Mouse (Mus musculus): ENCODE data around the gene Rbms3.

Gene Rbms3

DNA sequence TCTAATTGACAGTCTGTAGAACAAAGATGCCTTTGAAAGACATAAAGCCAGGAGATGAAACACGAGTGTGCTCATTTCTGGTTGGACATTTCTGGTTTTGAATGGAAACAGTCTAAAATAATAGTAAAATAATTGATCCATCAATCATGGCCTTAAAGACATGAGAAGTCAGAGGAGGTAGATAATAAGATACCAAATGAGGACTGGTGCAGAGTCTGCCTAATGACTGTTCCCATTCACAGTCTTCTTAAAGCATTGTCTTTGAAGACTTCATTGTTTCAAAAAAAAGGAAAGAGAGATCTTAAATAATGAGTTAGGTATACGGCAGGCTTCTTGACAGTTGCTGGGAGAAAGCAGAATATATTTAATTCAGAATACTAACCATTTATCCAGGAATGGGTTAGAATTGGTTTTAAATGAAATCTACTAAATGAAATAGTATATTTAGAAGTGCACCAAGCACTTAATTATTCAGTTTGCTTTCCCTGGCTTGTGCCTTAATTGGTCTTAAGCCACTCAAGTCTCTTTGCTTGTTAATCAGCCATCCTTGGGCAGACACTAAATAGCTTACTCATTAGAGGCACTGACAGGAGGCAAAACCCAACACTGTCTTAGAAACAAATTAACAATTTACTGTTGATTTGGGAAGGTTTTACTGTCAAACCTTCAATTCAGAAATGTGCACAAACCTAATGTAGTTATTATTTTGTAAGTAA lies 834.3 kb downstream of the Rbms3 start:
- no peak for DNase-seq (ENCODE audit: extremely low spot score, low read depth, low spot score)

DNA sequence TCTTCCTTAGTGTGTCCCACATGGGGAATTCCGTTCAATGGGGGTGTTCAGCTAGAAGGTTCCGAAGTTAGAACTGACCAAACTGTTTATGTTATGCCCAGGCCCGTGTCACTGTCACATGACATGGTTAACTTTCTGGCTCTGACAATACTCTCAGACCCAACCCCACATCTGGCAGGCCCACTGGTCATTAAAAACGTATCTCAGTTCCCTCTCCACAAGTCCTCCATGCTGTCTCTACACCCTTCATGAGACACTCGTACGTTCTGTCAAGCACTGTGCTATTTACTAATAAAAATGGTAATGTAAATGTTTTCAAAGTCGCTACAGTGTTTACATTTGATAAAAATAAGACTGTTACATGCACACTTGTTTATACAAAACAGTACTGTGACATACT lies 837.9 kb downstream of the Rbms3 start:
- no peak for DNase-seq (ENCODE audit: extremely low spot score, low read depth, low spot score)

DNA sequence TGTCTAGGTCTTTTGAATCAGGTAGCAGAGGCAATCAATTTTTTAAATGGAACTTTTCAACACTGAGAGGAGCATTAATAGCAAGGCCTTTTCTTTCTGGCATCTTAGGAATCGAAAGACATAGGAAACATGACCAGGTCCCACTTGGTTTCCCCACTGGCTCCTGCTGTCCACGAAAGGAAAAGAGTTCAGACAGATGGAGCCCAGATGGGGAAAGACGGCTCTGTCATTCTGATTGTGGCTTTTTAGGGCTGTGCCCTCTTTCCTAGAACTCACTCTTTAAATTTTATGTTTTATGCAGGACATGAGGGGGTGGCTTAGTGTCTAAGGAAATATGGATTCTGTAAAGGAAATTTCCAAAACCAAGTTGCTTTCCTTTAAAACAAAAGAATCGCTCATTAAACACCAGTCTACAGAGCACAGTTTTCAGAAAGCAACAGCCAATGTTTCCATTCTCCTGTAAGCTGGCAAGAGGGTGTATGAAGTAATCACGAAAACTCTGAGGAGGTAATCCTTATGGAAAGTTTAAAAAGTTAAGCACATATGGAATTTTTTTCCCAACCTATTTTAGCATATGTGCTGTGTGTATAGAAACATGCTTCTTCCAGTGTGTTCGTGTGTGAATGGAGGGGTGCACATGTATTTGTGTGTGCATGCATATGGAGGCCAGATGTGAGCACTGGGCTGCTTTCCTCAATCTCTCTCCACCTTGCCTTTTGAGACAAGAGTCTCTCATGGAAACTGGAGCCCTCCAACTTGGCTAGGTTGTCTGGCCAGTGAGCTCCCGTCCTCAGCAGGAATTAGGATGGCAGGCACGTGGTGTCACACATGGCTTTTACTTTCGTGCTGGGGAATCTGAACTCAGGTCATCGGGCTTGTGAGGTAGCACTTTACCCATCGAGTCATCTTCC lies 843.3 kb downstream of the Rbms3 start:
- DNase-seq (ENCODE audit: extremely low spot score, low read depth, low spot score), result no peak

DNA sequence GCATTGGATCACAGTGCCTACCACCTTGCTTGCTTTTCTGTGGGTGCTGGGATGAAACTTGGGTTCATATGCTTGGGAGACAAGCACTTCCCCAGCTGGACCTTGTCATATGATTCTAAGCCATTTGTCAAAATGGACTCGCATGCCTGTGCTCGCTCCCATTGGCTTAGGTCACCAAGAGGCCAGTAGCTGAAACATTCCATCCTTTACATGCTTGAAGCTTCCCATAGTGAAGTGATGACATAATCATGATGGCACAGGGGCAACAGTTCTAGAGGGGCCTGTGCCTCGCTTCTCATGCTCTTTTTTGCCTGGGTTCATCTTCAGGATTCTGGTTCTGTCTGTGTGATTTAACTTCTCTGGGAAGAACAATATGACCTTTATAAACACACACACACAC lies 857.9 kb downstream of the Rbms3 start:
- DNase-seq (ENCODE audit: extremely low spot score, low read depth, low spot score), result no peak

DNA sequence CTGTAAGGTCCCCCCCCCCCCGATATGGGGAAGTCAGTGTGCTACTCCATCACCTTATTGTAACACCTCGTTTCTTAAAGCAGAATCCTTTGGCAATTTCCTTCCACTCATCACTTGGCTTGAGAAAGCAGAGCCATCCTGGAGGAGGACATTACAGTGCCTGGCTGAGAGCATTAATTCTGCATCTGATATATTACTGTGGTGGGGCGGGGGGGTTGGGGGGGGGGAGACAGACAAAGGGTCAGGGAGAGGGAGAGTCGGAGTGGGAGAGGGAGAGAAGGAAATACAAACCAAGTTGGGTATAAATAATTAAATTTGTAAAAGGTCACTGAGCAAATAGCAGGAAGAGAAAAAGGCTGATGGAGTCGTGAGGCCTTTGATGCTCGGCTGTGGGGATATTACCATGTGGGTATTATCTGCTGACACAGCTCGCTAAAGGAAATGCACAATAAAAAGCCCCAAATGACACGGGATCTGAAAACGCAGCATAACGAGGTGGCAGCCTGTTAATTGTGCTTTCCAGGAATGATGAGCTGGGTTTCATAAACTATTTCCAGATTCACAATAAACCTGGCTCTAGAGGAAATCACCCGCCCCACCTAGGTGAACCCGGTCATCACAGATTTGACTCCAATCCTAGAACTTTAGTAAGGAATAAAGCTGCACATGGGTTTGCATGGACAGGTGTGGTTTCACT lies 860.2 kb downstream of the Rbms3 start:
- no peak for DNase-seq (ENCODE audit: extremely low spot score, low read depth, low spot score)

DNA sequence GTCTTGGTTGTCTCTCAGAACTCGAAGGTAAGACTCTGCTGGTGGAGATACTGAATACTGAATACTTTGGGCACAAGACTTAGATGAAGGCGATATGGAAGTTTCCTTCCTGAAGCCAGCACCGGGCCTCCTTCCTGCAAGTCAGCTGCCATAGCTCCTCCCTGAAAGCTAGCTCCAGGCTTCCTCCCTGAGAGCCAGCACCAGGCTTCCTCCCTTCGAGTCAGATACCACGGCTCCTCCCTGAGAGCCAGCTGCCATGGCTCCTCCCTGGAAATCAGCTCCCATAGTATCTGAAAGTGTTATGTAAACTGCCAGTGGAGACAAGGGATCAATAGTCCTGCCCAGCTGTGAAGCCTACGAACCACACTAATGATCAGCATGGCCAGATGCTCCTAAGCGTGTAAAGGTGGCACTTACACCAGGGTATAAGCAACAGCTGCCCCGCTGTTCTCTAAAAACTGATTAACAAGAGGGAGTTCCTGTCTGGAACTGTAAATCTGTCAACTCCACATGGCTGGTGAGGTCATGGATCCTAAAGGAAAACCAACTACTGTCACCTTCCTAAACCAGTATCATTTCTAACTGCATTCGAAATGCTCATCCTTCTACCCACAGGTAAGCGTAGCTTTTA lies 867.2 kb downstream of the Rbms3 start:
- DNase-seq (ENCODE audit: extremely low spot score, low read depth, low spot score), result no peak

DNA sequence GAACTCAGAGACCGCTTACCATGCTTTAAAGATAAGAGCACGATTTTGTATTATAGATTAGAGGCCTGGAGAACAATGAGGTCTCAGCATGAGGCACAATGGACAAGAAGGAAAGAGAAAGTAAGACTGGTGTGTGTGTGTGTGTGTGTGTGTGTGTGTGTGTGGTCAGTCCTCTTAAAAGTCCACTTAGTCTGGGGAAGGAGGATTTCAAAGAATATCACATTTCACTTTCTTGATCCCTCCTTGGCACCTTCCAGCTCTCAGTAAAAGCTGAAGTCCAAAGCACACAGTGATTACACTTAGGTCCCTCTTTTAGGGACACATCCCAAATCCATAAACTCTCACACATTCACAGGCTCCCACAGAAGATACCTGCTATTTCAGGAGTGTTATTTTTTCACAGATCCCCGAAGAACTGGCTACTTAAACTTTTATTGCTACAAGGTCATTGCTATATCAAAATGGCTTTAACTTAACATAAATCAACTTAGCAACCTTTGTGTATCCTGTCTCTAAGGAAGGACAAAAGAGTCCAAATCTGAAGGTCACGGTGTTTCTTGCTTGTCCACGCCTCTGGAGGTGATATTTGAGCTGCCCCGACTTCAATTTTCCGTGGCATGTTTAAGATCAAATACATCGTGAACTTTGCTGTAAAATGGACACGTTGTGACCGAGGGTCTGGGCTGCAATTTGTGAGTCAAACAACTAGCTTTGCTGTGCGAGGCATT lies 880.7 kb downstream of the Rbms3 start:
- DNase-seq (ENCODE audit: extremely low spot score, low read depth, low spot score), result no peak

DNA sequence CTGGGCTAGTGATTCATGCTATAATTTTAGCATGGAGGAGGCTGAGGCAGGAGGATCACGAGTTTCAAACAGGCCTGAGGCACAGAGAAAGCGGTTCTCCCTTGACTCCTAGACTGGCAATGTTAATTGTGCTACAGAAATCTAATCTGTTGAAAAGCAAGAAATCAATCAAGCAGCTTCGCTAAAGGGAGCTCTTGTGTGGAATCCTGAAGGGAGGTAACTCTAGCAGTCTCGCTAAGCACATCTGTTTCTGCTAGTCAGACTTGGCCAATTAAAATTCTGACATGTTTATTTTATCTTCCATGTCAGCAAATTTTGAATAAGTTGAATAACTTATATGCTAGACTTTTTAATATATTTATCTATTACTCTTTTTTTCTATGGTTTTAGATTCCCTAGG lies 881.4 kb downstream of the Rbms3 start:
- DNase-seq (ENCODE audit: extremely low spot score, low read depth, low spot score), result no peak

DNA sequence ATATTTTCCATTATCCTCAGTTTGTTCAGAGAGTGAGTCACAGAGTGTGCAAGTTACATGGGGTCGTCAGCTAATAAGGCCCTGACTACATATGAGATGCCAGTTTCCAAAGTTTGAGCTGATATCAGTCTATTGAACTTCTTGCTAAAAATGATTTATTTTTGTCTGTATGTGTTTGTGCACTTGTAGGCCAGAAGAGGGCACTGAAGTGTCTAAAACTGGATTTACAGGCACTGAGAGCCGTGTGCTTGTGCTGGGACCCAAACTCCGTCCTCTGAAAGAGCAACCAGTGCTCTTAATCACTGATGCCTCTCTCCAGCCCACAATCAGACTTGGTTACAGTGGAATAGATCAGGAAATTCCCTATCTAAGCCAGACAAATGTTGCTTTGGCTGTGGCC lies 882.8 kb downstream of the Rbms3 start:
- DNase-seq (ENCODE audit: extremely low spot score, low read depth, low spot score), result no peak

DNA sequence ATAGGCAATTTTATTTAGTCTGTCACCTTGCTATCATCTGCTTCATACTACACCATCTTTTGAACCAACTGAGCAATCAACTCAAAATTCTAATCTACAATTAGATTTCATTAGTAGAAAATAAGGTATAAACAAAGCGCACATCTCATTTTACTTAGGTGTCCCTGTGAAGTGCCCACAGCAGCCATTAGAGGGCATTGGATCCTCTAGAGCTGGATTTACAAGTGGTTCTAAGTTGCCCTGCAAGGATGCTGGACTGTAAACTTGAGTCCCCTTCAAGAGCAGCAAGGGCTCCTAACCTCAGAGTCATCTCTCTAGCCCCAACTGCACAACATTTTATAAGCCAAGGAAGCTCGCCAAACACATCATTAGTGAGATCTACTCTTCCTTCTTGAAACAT lies 891.9 kb downstream of the Rbms3 start:
- no peak for DNase-seq (ENCODE audit: extremely low spot score, low read depth, low spot score)

DNA sequence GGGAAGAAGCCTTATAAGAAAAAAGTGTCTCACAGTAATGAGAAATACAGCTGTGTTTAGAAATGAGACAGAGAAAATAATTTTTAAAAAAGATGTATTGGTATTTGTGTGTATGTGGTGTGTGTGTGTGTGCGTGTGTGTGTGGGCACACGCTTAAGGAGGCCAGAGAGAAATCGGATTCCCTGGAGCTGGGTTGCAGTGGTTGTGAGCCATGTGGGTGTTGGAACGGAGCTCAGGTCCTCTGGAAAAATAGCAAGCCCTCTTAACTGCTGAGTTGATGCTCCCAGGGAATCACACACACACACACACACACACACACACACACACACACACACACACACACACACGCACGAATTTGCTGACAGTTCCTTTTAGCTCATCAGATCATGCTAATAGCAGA lies 900.5 kb downstream of the Rbms3 start:
- DNase-seq (ENCODE audit: extremely low spot score, low read depth, low spot score), result no peak

DNA sequence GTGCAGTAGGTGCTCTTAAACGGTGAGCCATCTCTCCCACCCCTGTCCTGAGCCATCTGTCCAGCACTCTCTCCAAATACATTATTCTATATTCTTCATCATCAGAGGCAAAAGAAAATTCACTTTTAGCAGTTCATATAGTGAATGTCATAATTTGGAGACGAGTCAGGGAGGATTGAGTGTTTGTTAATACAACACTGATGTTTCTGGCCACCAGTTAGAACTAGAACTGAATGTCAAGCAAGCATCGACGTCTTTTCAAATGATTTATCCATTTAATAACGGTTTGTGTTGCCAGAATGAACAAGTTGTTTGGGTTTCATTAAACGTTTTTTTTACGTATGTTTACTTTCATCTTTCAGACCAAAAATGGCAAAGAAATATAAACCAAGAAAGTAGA lies 901.1 kb downstream of the Rbms3 start:
- no peak for DNase-seq (ENCODE audit: extremely low spot score, low read depth, low spot score)

DNA sequence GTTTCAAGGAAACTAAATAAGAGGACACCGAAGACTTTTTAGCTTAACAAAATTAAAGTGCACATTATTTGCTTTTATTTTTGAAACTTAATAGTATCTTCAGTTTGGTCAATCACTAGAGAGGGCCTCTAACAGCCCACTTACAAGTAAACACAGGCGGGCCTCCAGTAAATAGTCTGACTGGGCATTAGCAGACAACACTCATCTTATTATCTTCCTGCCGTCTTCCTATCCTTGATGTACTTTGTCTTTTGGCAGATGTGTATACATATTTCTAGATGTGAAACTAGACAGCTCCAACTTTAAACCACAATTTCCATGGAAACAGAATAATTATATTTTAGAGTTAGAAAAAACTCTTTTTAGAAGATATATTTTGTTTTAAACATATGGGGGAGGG lies 901.6 kb downstream of the Rbms3 start:
- no peak for DNase-seq (ENCODE audit: extremely low spot score, low read depth, low spot score)

DNA sequence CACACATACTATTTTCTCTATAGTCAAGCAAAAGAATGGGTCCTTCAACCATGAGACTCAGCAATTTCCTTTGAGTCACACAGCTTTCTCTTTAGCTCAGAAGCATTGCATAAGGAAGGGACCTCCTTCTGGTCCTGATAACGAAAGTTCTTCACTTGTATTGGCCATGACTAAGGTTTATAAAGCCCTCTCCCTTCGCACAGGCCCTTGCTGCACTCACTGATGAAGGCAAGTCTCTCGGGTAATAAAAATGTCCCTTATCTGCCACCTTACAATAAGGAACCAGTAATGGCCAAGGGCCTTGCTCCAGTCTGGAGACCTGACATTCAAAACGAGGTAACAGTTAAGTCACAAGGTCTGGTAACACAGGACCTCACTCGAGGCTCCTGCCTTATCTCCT lies 905.1 kb downstream of the Rbms3 start:
- DNase-seq (ENCODE audit: extremely low spot score, low read depth, low spot score), result no peak

DNA sequence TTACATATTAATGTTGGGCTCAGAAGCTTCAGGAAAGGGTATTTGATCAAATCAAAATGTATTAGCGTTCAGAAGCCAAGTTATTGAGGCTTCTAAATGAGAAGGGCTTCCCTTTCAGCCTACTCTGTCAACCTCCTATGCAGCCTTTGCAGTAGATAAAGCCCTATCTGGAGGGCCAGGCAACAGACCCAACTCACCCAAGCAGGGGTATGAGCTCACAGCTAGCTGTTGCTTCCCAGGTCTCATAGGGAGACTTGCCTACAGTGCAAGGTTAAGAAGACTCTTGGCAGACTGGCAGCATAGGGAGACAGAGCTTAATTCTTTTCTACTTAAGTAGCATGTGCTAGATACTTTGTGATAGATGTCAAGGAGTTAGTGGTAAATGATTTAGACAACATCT lies 926.6 kb downstream of the Rbms3 start:
- DNase-seq (ENCODE audit: extremely low spot score, low read depth, low spot score), result no peak

DNA sequence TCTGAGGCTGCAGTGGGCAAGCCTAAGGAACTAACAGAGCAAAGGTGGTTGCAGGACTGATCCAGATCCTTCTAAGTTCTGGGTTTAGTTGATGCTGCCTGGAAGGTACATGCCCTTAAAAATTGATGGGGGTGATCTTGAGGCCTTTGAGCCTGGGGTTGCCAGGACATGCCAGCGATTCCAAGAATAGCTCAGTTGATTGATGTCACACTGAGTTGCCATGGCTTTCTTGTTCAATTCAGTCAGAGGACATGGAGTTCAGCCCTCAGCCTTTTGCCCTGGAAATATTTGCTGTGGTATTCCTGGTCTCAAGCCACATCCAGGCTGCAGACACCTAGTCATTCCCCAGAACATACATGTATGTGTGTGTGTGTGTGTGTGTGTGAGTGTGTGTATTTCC lies 927.1 kb downstream of the Rbms3 start:
- DNase-seq (ENCODE audit: extremely low spot score, low read depth, low spot score), result no peak

DNA sequence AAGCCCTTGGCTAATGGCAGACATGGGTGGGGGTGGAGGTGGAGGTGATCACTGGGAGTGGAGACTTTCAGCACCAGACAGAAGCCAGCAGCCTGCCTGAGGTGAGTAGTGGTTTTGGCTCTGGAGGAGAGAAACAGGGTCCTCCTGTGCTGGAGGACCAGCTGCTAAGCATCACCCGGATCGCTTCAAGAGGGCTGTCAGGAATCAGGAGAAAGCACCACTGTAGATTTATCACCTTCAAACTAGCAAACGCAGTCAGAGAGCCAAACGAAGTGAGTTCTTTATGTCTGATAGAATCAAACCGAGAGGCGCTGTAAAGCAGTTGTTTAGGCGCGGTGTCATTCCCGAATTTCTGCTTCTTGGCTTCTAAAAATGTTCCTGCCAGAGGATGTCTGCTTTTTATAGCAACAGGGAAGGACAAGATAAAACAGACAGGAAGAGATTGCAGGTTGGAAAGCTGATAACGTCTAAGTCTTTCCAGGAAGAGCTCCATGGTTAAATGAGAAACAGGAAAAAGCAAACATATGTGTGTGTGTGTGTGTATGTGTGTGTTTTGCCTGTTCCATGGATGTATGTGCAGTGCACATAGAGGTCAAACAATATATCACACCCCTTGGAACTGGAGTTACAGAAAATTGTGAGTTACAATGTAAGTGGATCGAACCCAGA lies 928.1 kb downstream of the Rbms3 start:
- no peak for DNase-seq (ENCODE audit: extremely low spot score, low read depth, low spot score)

DNA sequence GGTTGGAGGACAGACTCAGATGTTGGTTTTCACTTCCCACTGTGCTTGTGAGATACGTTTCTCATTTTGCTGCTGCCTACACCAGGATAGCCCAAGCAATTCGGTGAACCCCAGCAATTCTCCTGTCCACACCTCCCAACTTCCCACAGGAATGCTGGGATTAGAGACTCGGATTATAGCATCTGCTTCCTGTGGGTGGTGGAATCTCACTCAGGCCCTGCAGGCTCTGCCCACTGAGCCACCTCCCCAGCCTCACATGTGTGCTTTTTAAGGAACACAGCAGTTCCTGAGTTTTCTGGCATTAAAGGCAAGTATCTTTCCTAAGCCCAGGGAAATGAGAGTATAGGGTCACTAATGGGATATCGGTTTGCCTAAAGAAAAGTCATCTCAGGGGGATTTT lies 941.1 kb downstream of the Rbms3 start:
- DNase-seq (ENCODE audit: extremely low spot score, low read depth, low spot score), result no peak

DNA sequence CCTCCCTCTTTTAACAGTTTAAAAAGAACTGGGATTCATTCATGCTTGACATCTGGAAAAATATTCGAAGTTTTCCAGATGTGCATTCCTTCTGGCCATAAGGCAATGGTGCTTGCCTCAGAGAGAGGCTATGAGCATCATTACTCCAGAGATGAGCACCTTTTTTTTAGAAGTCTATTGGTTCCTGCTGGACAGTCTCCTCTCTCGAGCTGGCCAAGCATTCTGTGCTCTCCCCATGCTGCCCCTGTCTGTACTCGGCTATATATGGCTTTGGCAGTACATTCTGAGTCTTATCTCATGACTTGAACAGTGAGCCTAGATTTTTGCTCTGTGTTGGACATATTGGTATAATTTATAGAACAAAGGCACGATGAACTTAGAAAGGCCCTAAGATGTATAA lies 952.6 kb downstream of the Rbms3 start:
- no peak for DNase-seq (ENCODE audit: extremely low spot score, low read depth, low spot score)

DNA sequence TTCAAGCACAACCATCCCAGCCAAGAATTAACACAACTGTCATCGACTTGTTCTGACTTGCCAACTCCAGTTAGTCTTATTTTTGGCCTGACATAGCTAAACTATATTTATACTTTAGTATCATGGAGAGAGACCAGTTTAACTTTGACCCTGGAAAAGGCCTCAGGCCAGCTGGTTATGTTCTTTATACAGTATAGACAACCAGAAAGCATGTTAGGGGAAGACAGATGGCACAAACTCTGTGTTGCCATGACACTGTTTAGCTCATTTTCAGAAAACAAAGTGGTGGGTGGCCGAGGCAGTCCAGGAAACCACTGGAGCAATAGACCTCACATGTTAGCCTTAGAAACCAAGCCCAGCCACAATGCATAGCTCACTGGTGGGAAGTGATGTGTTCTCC lies 953.3 kb downstream of the Rbms3 start:
- no peak for DNase-seq (ENCODE audit: extremely low spot score, low read depth, low spot score)
